Mouse (Mus musculus): ENCODE results near the gene Myo1e.

- TF ChIP-seq USF1 (IDR thresholded peaks at IDR 0.05; ENCODE audit: low read depth, low read length) (no peak), NRF1 (IDR thresholded peaks at IDR 0.05; ENCODE audit: low read depth, low read length) (no peak), CTCF (conservative IDR thresholded peaks at IDR 0.05 in 1 of 2, IDR thresholded peaks at IDR 0.05 in 1 of 2; ENCODE audit: low read depth in 2 of 2, low read length in 2 of 2) (no peak), ZKSCAN1 (IDR thresholded peaks at IDR 0.05; ENCODE audit: borderline replicate concordance, low read depth, low read length) (no peak), POLR2A (IDR thresholded peaks at IDR 0.05; ENCODE audit: low read depth, low read length) (no peak), NELFE (IDR thresholded peaks at IDR 0.05; ENCODE audit: low read depth, low read length) (no peak), SMC3 (IDR thresholded peaks at IDR 0.05; ENCODE audit: low read depth, low read length) (no peak), UBTF (IDR thresholded peaks at IDR 0.05; ENCODE audit: low read depth, low read length) (no peak), ZMIZ1 (IDR thresholded peaks at IDR 0.05; ENCODE audit: low read depth, low read length) (no peak), EP300 (IDR thresholded peaks at IDR 0.05; ENCODE audit: low read length) (no peak), ZNF384 (IDR thresholded peaks at IDR 0.05; ENCODE audit: low read depth, low read length) (peak; percentile 63), GABPA (IDR thresholded peaks at IDR 0.05; ENCODE audit: insufficient replicate concordance, low read depth, low read length) (no peak), JUND (conservative IDR thresholded peaks at IDR 0.05; ENCODE audit: low read depth, low read length) (no peak)
Observed at GRCm38 (mm10) chr9:70387410-70388119, 180.4 kb downstream of the Myo1e start.
